Mouse (Mus musculus) MEL (cell line): ENCODE data around the gene Art3. TPM values are rescaled to one million over a fixed set of nuclear protein-coding genes. Genes with fewer than 3 reads are reported as not detected.

Experiments used
- DNase-seq: peaks from one replicate; pipeline ENCODE4 v3.0.0; 2011; ENCODE audit warnings: low read depth, low spot score
- H3K27ac ChIP-seq: 2 replicates; pipeline ENCODE4 v1.5.1; 2012; ENCODE audit warnings: low read depth, mild to moderate bottlenecking, control low read depth, low read length, moderate library complexity; ENCODE audit not compliant: control insufficient read depth
- H3K27me3 ChIP-seq, 2 experiments: fragments of 150-350 bp in 1 of 2; sonication (generic) in 1 of 2; 2 replicates each; pipeline ENCODE4 v1.6.1; 2012; ENCODE audit warnings: low read length in 2 of 2, mild to moderate bottlenecking in 2 of 2, improper control_type of control experiment in 1 of 2, moderate library complexity in 1 of 2; ENCODE audit not compliant: insufficient read depth in 2 of 2, control insufficient read depth in 1 of 2
- H3K36me3 ChIP-seq, 2 experiments: 2 replicates each; pipeline ENCODE4 v1.6.1; 2012 to 2014; ENCODE audit warnings: low read length in 2 of 2, improper control_type of control experiment in 1 of 2, inconsistent platforms in 1 of 2, mild to moderate bottlenecking in 1 of 2; ENCODE audit not compliant: insufficient read depth in 2 of 2, control insufficient read depth in 1 of 2
- H3K4me1 ChIP-seq, 2 experiments: fragments of 150-350 bp in 1 of 2; sonication (generic) in 1 of 2; 2 replicates each; pipeline ENCODE4 v1.6.1; 2012; ENCODE audit warnings: low read length in 2 of 2, improper control_type of control experiment in 1 of 2, mild to moderate bottlenecking in 1 of 2; ENCODE audit not compliant: insufficient read depth in 2 of 2, control insufficient read depth in 1 of 2
- H3K4me3 ChIP-seq, 2 experiments: fragments of 150-350 bp in 1 of 2; sonication (generic) in 1 of 2; 2 replicates each; pipeline ENCODE4 v1.5.1; 2012; ENCODE audit warnings: low read depth in 2 of 2, low read length in 2 of 2, mild to moderate bottlenecking in 2 of 2, moderate library complexity in 2 of 2, control low read depth in 1 of 2, improper control_type of control experiment in 1 of 2; ENCODE audit not compliant: control insufficient read depth in 1 of 2, insufficient read depth in 1 of 2
- H3K79me2 ChIP-seq: 2 replicates; pipeline ENCODE4 v1.6.1; 2012; ENCODE audit warnings: mild to moderate bottlenecking, low read length, moderate library complexity; ENCODE audit not compliant: control insufficient read depth, poor library complexity, insufficient read depth
- H3K9ac ChIP-seq: 2 replicates; pipeline ENCODE4 v1.6.1; 2012; ENCODE audit warnings: low read depth, mild to moderate bottlenecking, control low read depth, low read length, moderate library complexity; ENCODE audit not compliant: control insufficient read depth, poor library complexity, severe bottlenecking
- H3K9me3 ChIP-seq: fragments of 150-350 bp; sonication (generic); replicated peaks from 2 replicates; pipeline ENCODE4 v1.6.1; 2012; ENCODE audit warnings: mild to moderate bottlenecking, low read length, improper control_type of control experiment, moderate library complexity; ENCODE audit not compliant: insufficient read depth
- BHLHE40 ChIP-seq: IDR thresholded peaks from 2 replicates; pipeline ENCODE4 v1.6.1; 2012; ENCODE audit warnings: low read depth, mild to moderate bottlenecking, inconsistent platforms, low read length, improper control_type of control experiment, borderline replicate concordance
- CTCF ChIP-seq, 3 experiments: IDR thresholded peaks in 2 of 3; conservative IDR thresholded peaks in 1 of 3; 2 replicates each; pipeline ENCODE4 v1.5.1; 2011 to 2012; ENCODE audit warnings: low read length in 3 of 3, low read depth in 2 of 3, mild to moderate bottlenecking in 2 of 3, improper control_type of control experiment in 1 of 3, inconsistent platforms in 1 of 3, mixed read lengths in 1 of 3, moderate library complexity in 1 of 3; ENCODE audit not compliant: control insufficient read depth in 1 of 3, insufficient read depth in 1 of 3, poor library complexity in 1 of 3, severe bottlenecking in 1 of 3
- EP300 ChIP-seq, 2 experiments: IDR thresholded peaks; 2 replicates each; pipeline ENCODE4 v1.6.1; 2011; ENCODE audit warnings: improper control_type of control experiment in 2 of 2, low read length in 2 of 2, low read depth in 1 of 2, mild to moderate bottlenecking in 1 of 2
- GABPA ChIP-seq: IDR thresholded peaks from 2 replicates; pipeline ENCODE4 v1.6.1; 2012; ENCODE audit warnings: low read depth, mild to moderate bottlenecking, inconsistent platforms, low read length, improper control_type of control experiment, moderate library complexity
- GATA1 ChIP-seq: IDR thresholded peaks from 2 replicates; pipeline ENCODE4 v1.6.1; 2011; ENCODE audit warnings: low read depth, low read length, improper control_type of control experiment
- JUND ChIP-seq: IDR thresholded peaks from 2 replicates; pipeline ENCODE4 v1.6.1; 2011; ENCODE audit warnings: low read depth, mild to moderate bottlenecking, improper control_type of control experiment, low read length
- KAT2A ChIP-seq: conservative IDR thresholded peaks from 2 replicates; pipeline ENCODE4 v1.6.1; 2012; ENCODE audit warnings: low read depth, low read length, improper control_type of control experiment, inconsistent platforms
- MAX ChIP-seq: IDR thresholded peaks from 2 replicates; pipeline ENCODE4 v1.6.1; 2011; ENCODE audit warnings: low read length, improper control_type of control experiment
- MAZ ChIP-seq: IDR thresholded peaks from 2 replicates; pipeline ENCODE4 v1.6.1; 2012; ENCODE audit warnings: low read depth, mild to moderate bottlenecking, inconsistent platforms, low read length, improper control_type of control experiment
- MEF2A ChIP-seq: IDR thresholded peaks from 2 replicates; pipeline ENCODE4 v1.6.1; 2014; ENCODE audit warnings: low read depth, mild to moderate bottlenecking, inconsistent platforms, low read length, improper control_type of control experiment; ENCODE audit not compliant: poor library complexity, insufficient replicate concordance, severe bottlenecking; ENCODE audit errors: extremely low read depth
- NELFE ChIP-seq: IDR thresholded peaks from 2 replicates; pipeline ENCODE4 v1.6.1; 2011; ENCODE audit warnings: low read depth, low read length, improper control_type of control experiment
- NRF1 ChIP-seq: IDR thresholded peaks from 2 replicates; pipeline ENCODE4 v1.6.1; 2014; ENCODE audit warnings: low read depth, mild to moderate bottlenecking, inconsistent platforms, low read length, improper control_type of control experiment, moderate library complexity; ENCODE audit not compliant: poor library complexity, insufficient read depth, severe bottlenecking
- POLR2AphosphoS2 ChIP-seq: IDR thresholded peaks from 2 replicates; pipeline ENCODE4 v1.6.1; 2011; ENCODE audit warnings: low read length, improper control_type of control experiment
- POLR2AphosphoS5 ChIP-seq: IDR thresholded peaks from 2 replicates; pipeline ENCODE4 v1.6.1; 2012; ENCODE audit warnings: low read depth, borderline replicate concordance, mild to moderate bottlenecking, inconsistent platforms, low read length, moderate library complexity, mixed read lengths
- TAL1 ChIP-seq: IDR thresholded peaks from 2 replicates; pipeline ENCODE4 v1.6.1; 2012; ENCODE audit warnings: mild to moderate bottlenecking, inconsistent platforms, low read length, moderate library complexity, mixed read lengths
- TCF12 ChIP-seq: IDR thresholded peaks from 2 replicates; pipeline ENCODE4 v1.6.1; 2014; ENCODE audit warnings: low read depth, mild to moderate bottlenecking, inconsistent platforms, low read length, improper control_type of control experiment, moderate library complexity
- UBTF ChIP-seq: IDR thresholded peaks from 2 replicates; pipeline ENCODE4 v1.6.1; 2012; ENCODE audit warnings: low read depth, mild to moderate bottlenecking, inconsistent platforms, low read length, improper control_type of control experiment, moderate library complexity, borderline replicate concordance; ENCODE audit not compliant: insufficient read depth
- USF1 ChIP-seq: IDR thresholded peaks from 2 replicates; pipeline ENCODE4 v1.6.1; 2014; ENCODE audit warnings: low read depth, mild to moderate bottlenecking, inconsistent platforms, low read length, improper control_type of control experiment, moderate library complexity
- USF2 ChIP-seq, 2 experiments: IDR thresholded peaks; 2 replicates each; pipeline ENCODE4 v1.6.1; 2011 to 2012; ENCODE audit warnings: improper control_type of control experiment in 2 of 2, low read length in 2 of 2, borderline replicate concordance in 1 of 2, inconsistent platforms in 1 of 2, low read depth in 1 of 2, mild to moderate bottlenecking in 1 of 2; ENCODE audit not compliant: insufficient read depth in 1 of 2
- ZC3H11A ChIP-seq: IDR thresholded peaks from 2 replicates; pipeline ENCODE4 v1.6.1; 2012; ENCODE audit warnings: low read depth, mild to moderate bottlenecking, inconsistent platforms, low read length, improper control_type of control experiment
- ZMIZ1 ChIP-seq: IDR thresholded peaks from 2 replicates; pipeline ENCODE4 v1.6.1; 2012; ENCODE audit warnings: low read depth, mild to moderate bottlenecking, inconsistent platforms, low read length, improper control_type of control experiment, moderate library complexity
- ZNF384 ChIP-seq: IDR thresholded peaks from 2 replicates; pipeline ENCODE4 v1.6.1; 2012; ENCODE audit warnings: low read depth, mild to moderate bottlenecking, inconsistent platforms, low read length, improper control_type of control experiment
- polyA plus RNA-seq, 2 experiments: library from polyadenylated mRNA; stranded (reverse) in 1 of 2; unstranded in 1 of 2; fragments of >175 nt in 1 of 2; fragments of >200 nt in 1 of 2; gene quantifications; 2 replicates each; pipeline versions ENCODE4 v1.2.1 to v1.2.4; 2012; ENCODE audit warnings: low replicate concordance in 2 of 2, low read depth in 1 of 2; ENCODE audit not compliant: insufficient read length in 2 of 2, insufficient read depth in 1 of 2, missing spikeins in 1 of 2
- total RNA-seq: library from RNA; depleted of rRNA; stranded (reverse); fragments of 300-350 nt; gene quantifications from 2 replicates; pipeline ENCODE4 v1.2.3, GENCODE M21; 2012

The Art3 gene
- total and polyA plus RNA-seq, 3 experiments: not detected

GRCm38 (mm10) chr5:92404400-92404678, 72.7 kb downstream of the Art3 start:
- no peaks in the 10 kb centered on the region for H3K27me3 ChIP-seq
- TF ChIP-seq MAZ: no peak
- TF ChIP-seq USF2 (IDR thresholded peaks at IDR 0.05; ENCODE audit: borderline replicate concordance in 1 of 2, insufficient read depth in 1 of 2, low read depth in 1 of 2, low read length in 2 of 2): no peak
- no peak for TF ChIP-seq MEF2A
- no peak for TF ChIP-seq MAX
- no peak for TF ChIP-seq NRF1
- no peak for TF ChIP-seq POLR2AphosphoS2
- no peak for TF ChIP-seq USF1
- no peak for TF ChIP-seq EP300 (IDR thresholded peaks at IDR 0.05; ENCODE audit: low read depth in 1 of 2, low read length in 2 of 2)
- H3K4me1 ChIP-seq: 0 out of 4 replicates have a peak, but pooled peaks cover 0 to 2% of the 10 kb centered on the region in 2 experiments
- H3K9me3 ChIP-seq: no peaks in the 10 kb centered on the region
- H3K4me3 ChIP-seq: no peak overlapping the region
- no peaks in the 10 kb centered on the region for H3K79me2 ChIP-seq
- H3K36me3 ChIP-seq: no peaks in the 10 kb centered on the region
- DNase-seq: no peak
- H3K9ac ChIP-seq: no peak overlapping the region
- no peak overlapping the region for H3K27ac ChIP-seq

DNA sequence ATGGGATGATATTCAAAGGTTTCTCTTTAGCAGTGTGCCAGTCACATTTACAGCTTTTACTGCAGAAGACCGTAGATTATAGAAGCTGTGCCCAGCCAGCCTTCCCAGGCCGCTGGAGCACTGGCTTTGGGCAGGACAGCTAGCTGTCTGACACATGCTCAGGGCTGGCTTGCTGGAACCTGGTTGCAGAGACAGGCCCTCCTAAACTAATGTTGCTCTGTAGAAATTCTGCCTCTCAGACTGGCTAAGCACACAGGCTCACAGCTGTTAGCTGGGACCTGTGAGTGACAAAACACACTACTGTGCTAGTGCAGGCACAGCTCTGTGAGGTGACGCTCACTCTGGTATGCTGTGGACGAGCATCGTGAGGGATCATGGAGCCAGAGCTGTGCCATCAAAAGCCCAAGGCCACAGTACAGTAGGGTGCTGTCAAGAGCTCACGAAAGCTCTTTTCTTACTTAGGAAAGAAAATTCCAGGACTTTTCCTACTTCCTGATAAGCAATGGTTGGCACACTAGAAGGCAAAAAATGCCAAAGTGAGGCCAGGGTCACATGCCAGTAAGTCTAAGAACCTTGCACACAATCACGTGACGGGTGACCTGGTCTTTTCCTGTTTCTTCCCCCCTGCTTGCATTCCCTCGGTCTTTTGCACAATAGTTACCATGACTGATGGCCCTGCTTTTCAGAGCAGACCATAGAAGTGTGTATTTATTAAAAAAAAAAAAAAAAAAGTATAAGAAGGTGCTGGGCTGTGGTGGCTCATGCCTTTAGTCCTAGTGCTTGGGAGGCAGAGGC, 77.9 kb downstream of the Art3 start:
- Histone ChIP-seq H3K9me3 (no peaks in the 10 kb centered on the region), H3K4me1 (no peaks in the 10 kb centered on the region), H3K27me3 (no peaks in the 10 kb centered on the region), H3K36me3 (no peaks in the 10 kb centered on the region), H3K27ac (no peak overlapping the region), H3K4me3 (no peak overlapping the region), H3K79me2 (no peaks in the 10 kb centered on the region), H3K9ac (no peak overlapping the region)
- TF ChIP-seq UBTF (no peak), GABPA (no peak), ZMIZ1 (no peak), POLR2AphosphoS5 (no peak), MAZ (no peak), GATA1 (no peak), ZNF384 (no peak), JUND (no peak), ZC3H11A (no peak), USF2 (IDR thresholded peaks at IDR 0.05; ENCODE audit: borderline replicate concordance in 1 of 2, insufficient read depth in 1 of 2, low read depth in 1 of 2, low read length in 2 of 2) (no peak), EP300 (IDR thresholded peaks at IDR 0.05; ENCODE audit: low read depth in 1 of 2, low read length in 2 of 2) (no peak), TAL1 (no peak), NELFE (no peak), TCF12 (no peak), MAX (no peak), KAT2A (no peak), BHLHE40 (no peak), CTCF (IDR thresholded peaks at IDR 0.05 in 2 of 3, conservative IDR thresholded peaks at IDR 0.05 in 1 of 3; ENCODE audit: control insufficient read depth in 1 of 3, insufficient read depth in 1 of 3, low read depth in 2 of 3, low read length in 3 of 3, poor library complexity in 1 of 3, severe bottlenecking in 1 of 3) (no peak), MEF2A (no peak)
- no peak for DNase-seq
